Mouse (Mus musculus) embryonic facial prominence, embryonic 12.5 days (tissue): Measurements from ENCODE around the gene Gm28230. TPM values are rescaled to one million over a fixed set of nuclear protein-coding genes. Genes with fewer than 3 reads are reported as not detected.

Experiments used
- ATAC-seq: fragments of 200-750 bp; cut with Nextera tagmentation; 2 replicates; pipeline ENCODE4 v1.8.0; 2017; ENCODE audit not compliant: insufficient number of reproducible peaks, insufficient read depth, low FRiP score, low TSS enrichment
- H3K27ac ChIP-seq: fragments of 300-500 bp; sonication (generic); 2 replicates; pipeline ENCODE4 v1.5.1; 2016; ENCODE audit warnings: mild to moderate bottlenecking
- H3K27me3 ChIP-seq: fragments of 300-500 bp; sonication (generic); 2 replicates; pipeline ENCODE4 v1.6.1; 2016; ENCODE audit warnings: mild to moderate bottlenecking, moderate library complexity
- H3K36me3 ChIP-seq: fragments of 300-500 bp; sonication (generic); 2 replicates; pipeline ENCODE4 v1.6.1; 2016; ENCODE audit warnings: mild to moderate bottlenecking
- H3K4me1 ChIP-seq: fragments of 300-500 bp; sonication (generic); 2 replicates; pipeline ENCODE4 v1.6.1; 2016
- H3K4me2 ChIP-seq: fragments of 300-500 bp; sonication (generic); replicated peaks from 2 replicates; pipeline ENCODE4 v1.6.1; 2016; ENCODE audit warnings: mild to moderate bottlenecking, moderate library complexity
- H3K4me3 ChIP-seq: fragments of 300-500 bp; sonication (generic); 2 replicates; pipeline ENCODE4 v1.5.1; 2016; ENCODE audit warnings: mild to moderate bottlenecking
- H3K9ac ChIP-seq: fragments of 300-500 bp; sonication (generic); 2 replicates; pipeline ENCODE4 v1.6.1; 2016; ENCODE audit warnings: mild to moderate bottlenecking, moderate library complexity
- H3K9me3 ChIP-seq: fragments of 300-500 bp; sonication (generic); 2 replicates; pipeline ENCODE4 v1.6.1; 2016; ENCODE audit warnings: mild to moderate bottlenecking, moderate library complexity
- WGBS: fragments of 180-500 bp; shearing (Covaris S2); methylation state at CpG from one replicate; pipeline ENCODE4 v1.1.7; 2016; 5-methylcytosine and 5-hydroxymethylcytosine counted together
- polyA plus RNA-seq: library from polyadenylated mRNA; unstranded; fragments of >200 nt; fragmentation: Nextera tagmentation; extraction: Ambion mirVana; gene quantifications from 2 replicates; pipeline ENCODE4 v1.2.1, GENCODE M21; 2016

Gm28230 gene
- polyA plus RNA-seq, 1 experiment from 2014 or later = not detected

- Histone ChIP-seq H3K4me2 (no peak overlapping the region), H3K27me3 (peaks cover 98% of the 10 kb centered on the region), H3K36me3 (no peaks in the 10 kb centered on the region), H3K4me3 (no peak overlapping the region), H3K4me1 (no peaks in the 10 kb centered on the region), H3K9me3 (no peaks in the 10 kb centered on the region), H3K9ac (no peak overlapping the region), H3K27ac (no peak overlapping the region)
- ATAC-seq = no peak
- 2% methylated on average over 14 of the region's 14 CpGs for WGBS
Measured at GRCm38 (mm10) chr2:74739869-74740268, 13.3 kb downstream of the Gm28230 start.

- Histone ChIP-seq H3K4me2 (peak overlapping the region; percentile 5; the same call in 1 of the 2 replicates), H3K36me3 (no peaks in the 10 kb centered on the region), H3K4me1 (no peaks in the 10 kb centered on the region), H3K9me3 (no peaks in the 10 kb centered on the region), H3K9ac (no peak overlapping the region), H3K4me3 (no peak overlapping the region), H3K27me3 (peaks cover 98% of the 10 kb centered on the region), H3K27ac (no peak overlapping the region)
- WGBS = 1% methylated on average over 43 of the region's 43 CpGs
- ATAC-seq = no peak
Measured at GRCm38 (mm10) chr2:74740311-74741091, 14.0 kb downstream of the Gm28230 start.

- H3K36me3 ChIP-seq = no peaks in the 10 kb centered on the region
- H3K9ac ChIP-seq = no peak overlapping the region
- H3K4me1 ChIP-seq = no peaks in the 10 kb centered on the region
- no peaks in the 10 kb centered on the region for H3K9me3 ChIP-seq
- H3K27me3 ChIP-seq = peaks cover 98% of the 10 kb centered on the region
- no peak for ATAC-seq
- H3K4me3 ChIP-seq = no peak overlapping the region
- no peak overlapping the region for H3K27ac ChIP-seq
- H3K4me2 ChIP-seq = no peak overlapping the region
- 22% methylated on average over 2 of the region's 3 CpGs for WGBS
Measured at GRCm38 (mm10) chr2:74741252-74741978, 14.9 kb downstream of the Gm28230 start.

GRCm38 (mm10) chr2:74741979-74742277, 15.4 kb downstream of the Gm28230 start:
- H3K9me3 ChIP-seq = no peaks in the 10 kb centered on the region
- H3K4me3 ChIP-seq = no peak overlapping the region
- no peak overlapping the region for H3K9ac ChIP-seq
- no peak overlapping the region for H3K27ac ChIP-seq
- peaks cover 98% of the 10 kb centered on the region for H3K27me3 ChIP-seq
- H3K4me2 ChIP-seq = no peak overlapping the region
- no peaks in the 10 kb centered on the region for H3K36me3 ChIP-seq
- ATAC-seq = no peak
- H3K4me1 ChIP-seq = no peaks in the 10 kb centered on the region

- Histone ChIP-seq H3K36me3 (no peaks in the 10 kb centered on the region), H3K27me3 (peaks cover 88% of the 10 kb centered on the region), H3K9ac (no peak overlapping the region), H3K4me2 (no peak overlapping the region), H3K9me3 (no peaks in the 10 kb centered on the region), H3K4me1 (peaks cover 7% of the 10 kb centered on the region), H3K27ac (no peak overlapping the region), H3K4me3 (no peak overlapping the region)
- no peak for ATAC-seq
- 0% methylated on average over 6 of the region's 6 CpGs for WGBS
Measured at GRCm38 (mm10) chr2:74745540-74746297, 19.2 kb downstream of the Gm28230 start.

- Histone ChIP-seq H3K9me3 (no peaks in the 10 kb centered on the region), H3K27ac (no peak overlapping the region), H3K36me3 (no peaks in the 10 kb centered on the region), H3K4me3 (peak overlapping the region; percentile 12; the same call in 1 of the 2 replicates), H3K27me3 (peaks cover 88% of the 10 kb centered on the region), H3K4me2 (peak overlapping the region; percentile 1), H3K4me1 (peaks cover 7% of the 10 kb centered on the region), H3K9ac (no peak overlapping the region)
- WGBS = 1% methylated on average over 58 of the region's 58 CpGs
- ATAC-seq = no peak
Measured at GRCm38 (mm10) chr2:74746298-74746921, 19.9 kb downstream of the Gm28230 start.

GRCm38 (mm10) chr2:74747006-74747405, 20.5 kb downstream of the Gm28230 start:
- Histone ChIP-seq H3K36me3 (no peaks in the 10 kb centered on the region), H3K9me3 (no peaks in the 10 kb centered on the region), H3K27me3 (peaks cover 88% of the 10 kb centered on the region), H3K9ac (no peak overlapping the region), H3K4me3 (0 out of 2 replicates have a peak overlapping the region, but pooled peaks have one; percentile 12), H3K4me2 (peak overlapping the region; percentile 1), H3K4me1 (peaks cover 7% of the 10 kb centered on the region), H3K27ac (no peak overlapping the region)
- 2% methylated on average over 24 of the region's 24 CpGs for WGBS
- no peak for ATAC-seq

- Histone ChIP-seq H3K27ac (no peak overlapping the region), H3K4me3 (no peak overlapping the region), H3K4me2 (no peak overlapping the region), H3K9ac (no peak overlapping the region), H3K27me3 (peaks cover 88% of the 10 kb centered on the region), H3K9me3 (no peaks in the 10 kb centered on the region), H3K4me1 (peaks cover 10% of the 10 kb centered on the region), H3K36me3 (no peaks in the 10 kb centered on the region)
- no peak for ATAC-seq
- 5% methylated on average over 11 of the region's 11 CpGs for WGBS
Measured at GRCm38 (mm10) chr2:74747661-74748141, 21.2 kb downstream of the Gm28230 start.

- WGBS = 4% methylated on average over 9 of the region's 9 CpGs
- no peak overlapping the region for H3K4me3 ChIP-seq
Measured at GRCm38 (mm10) chr2:74748436-74748995, 22.0 kb downstream of the Gm28230 start.

GRCm38 (mm10) chr2:74749337-74750121, 23.0 kb downstream of the Gm28230 start:
- no peak overlapping the region for H3K9ac ChIP-seq
- WGBS = under 1% methylated on average over 47 of the region's 47 CpGs
- H3K27me3 ChIP-seq = peaks cover 90% of the 10 kb centered on the region
- no peaks in the 10 kb centered on the region for H3K36me3 ChIP-seq
- ATAC-seq = no peak
- no peaks in the 10 kb centered on the region for H3K9me3 ChIP-seq
- peaks cover 14% of the 10 kb centered on the region for H3K4me1 ChIP-seq
- no peak overlapping the region for H3K27ac ChIP-seq
- H3K4me2 ChIP-seq = peak overlapping the region; percentile 40
- peak overlapping the region; percentile 22 for H3K4me3 ChIP-seq

More at GRCm38 (mm10) chr2:74748436-74748995, 22.0 kb downstream of the Gm28230 start:
- H3K27me3 ChIP-seq = peaks cover 90% of the 10 kb centered on the region
- H3K4me2 ChIP-seq = no peak overlapping the region
- no peak for ATAC-seq
- no peaks in the 10 kb centered on the region for H3K9me3 ChIP-seq
- H3K9ac ChIP-seq = no peak overlapping the region
- H3K27ac ChIP-seq = no peak overlapping the region
- no peaks in the 10 kb centered on the region for H3K36me3 ChIP-seq
- peaks cover 14% of the 10 kb centered on the region for H3K4me1 ChIP-seq
